Mouse (Mus musculus) neural tube, embryonic 14.5 days (tissue): Measurements from ENCODE around the gene Gabarapl1. TPM values are rescaled to one million over a fixed set of nuclear protein-coding genes. Genes with fewer than 3 reads are reported as not detected.

ENCODE experiments used
- ATAC-seq: fragments of 200-750 bp; cut with Nextera tagmentation; 2 replicates; pipeline ENCODE4 v1.8.0; 2017; ENCODE audit warnings: low read depth, mild to moderate bottlenecking, moderate TSS enrichment, moderate library complexity
- H3K27ac ChIP-seq: fragments of 300-500 bp; sonication (generic); 2 replicates; pipeline ENCODE4 v1.5.1; 2014; ENCODE audit warnings: low read depth, mild to moderate bottlenecking, control low read depth, low read length, moderate library complexity, mixed read lengths
- H3K27me3 ChIP-seq: fragments of 300-500 bp; sonication (generic); 2 replicates; pipeline ENCODE4 v1.6.1; 2014; ENCODE audit warnings: low read length; ENCODE audit not compliant: control insufficient read depth, insufficient read depth
- H3K36me3 ChIP-seq: fragments of 300-500 bp; sonication (generic); 2 replicates; pipeline ENCODE4 v1.6.1; 2014; ENCODE audit warnings: low read length, mixed read lengths; ENCODE audit not compliant: control insufficient read depth, insufficient read depth
- H3K4me1 ChIP-seq: fragments of 300-500 bp; sonication (generic); 2 replicates; pipeline ENCODE4 v1.6.1; 2014; ENCODE audit warnings: low read length; ENCODE audit not compliant: control insufficient read depth, insufficient read depth
- H3K4me2 ChIP-seq: fragments of 300-500 bp; sonication (generic); 2 replicates; pipeline ENCODE4 v1.6.1; 2014; ENCODE audit warnings: mild to moderate bottlenecking, low read depth, low read length, control low read depth
- H3K4me3 ChIP-seq: fragments of 300-500 bp; sonication (generic); 2 replicates; pipeline ENCODE4 v1.5.1; 2014; ENCODE audit warnings: low read depth, low read length, control low read depth, mixed read lengths
- H3K9ac ChIP-seq: fragments of 300-500 bp; sonication (generic); replicated peaks from 2 replicates; pipeline ENCODE4 v1.6.1; 2014; ENCODE audit warnings: low read depth, mild to moderate bottlenecking, control low read depth, low read length, mixed read lengths
- H3K9me3 ChIP-seq: fragments of 300-500 bp; sonication (generic); 2 replicates; pipeline ENCODE4 v1.6.1; 2016; ENCODE audit warnings: low read length; ENCODE audit not compliant: control insufficient read depth
- WGBS: fragments of 180-500 bp; shearing (Covaris S2); extraction: QIAGEN DNeasy Blood & Tissue Kit; methylation state at CpG from one replicate; pipeline ENCODE4 v1.1.7; 2014; 5-methylcytosine and 5-hydroxymethylcytosine counted together
- polyA plus RNA-seq: library from polyadenylated mRNA; unstranded; fragments of >200 nt; fragmentation: Nextera tagmentation; extraction: Ambion mirVana; gene quantifications from 2 replicates; pipeline ENCODE4 v1.2.1, GENCODE M21; 2014

Gabarapl1 gene
- polyA plus RNA-seq, 1 experiment from 2014 or later = 60.2 TPM

DNA sequence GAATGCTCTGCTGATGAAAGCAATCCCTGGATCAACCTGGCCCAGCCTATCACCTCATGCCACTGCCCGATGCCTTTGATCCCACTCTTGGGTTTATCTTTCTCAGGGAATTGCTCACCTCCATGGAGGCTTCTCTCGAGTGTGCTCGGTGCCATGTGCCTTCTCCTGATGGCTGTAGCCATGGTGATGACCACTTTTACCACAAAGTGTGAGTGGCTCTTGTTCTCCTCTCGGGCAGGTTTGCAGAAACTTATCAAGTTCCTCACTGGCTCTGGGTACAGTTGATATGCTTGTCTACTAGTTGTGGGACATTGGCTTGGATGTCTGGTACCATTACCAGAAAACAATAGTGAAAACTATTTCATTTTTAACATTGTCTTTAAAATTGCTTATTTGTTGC, 48.9 kb downstream of the Gabarapl1 start:
- WGBS = 82% methylated on average over 4 of the region's 4 CpGs
- H3K9ac ChIP-seq = no peak overlapping the region
- H3K4me2 ChIP-seq = no peak overlapping the region
- no peaks in the 10 kb centered on the region for H3K4me1 ChIP-seq
- ATAC-seq = no peak
- no peaks in the 10 kb centered on the region for H3K36me3 ChIP-seq
- no peaks in the 10 kb centered on the region for H3K9me3 ChIP-seq
- H3K27me3 ChIP-seq = no peaks in the 10 kb centered on the region
- no peak overlapping the region for H3K4me3 ChIP-seq
- H3K27ac ChIP-seq = no peak overlapping the region

DNA sequence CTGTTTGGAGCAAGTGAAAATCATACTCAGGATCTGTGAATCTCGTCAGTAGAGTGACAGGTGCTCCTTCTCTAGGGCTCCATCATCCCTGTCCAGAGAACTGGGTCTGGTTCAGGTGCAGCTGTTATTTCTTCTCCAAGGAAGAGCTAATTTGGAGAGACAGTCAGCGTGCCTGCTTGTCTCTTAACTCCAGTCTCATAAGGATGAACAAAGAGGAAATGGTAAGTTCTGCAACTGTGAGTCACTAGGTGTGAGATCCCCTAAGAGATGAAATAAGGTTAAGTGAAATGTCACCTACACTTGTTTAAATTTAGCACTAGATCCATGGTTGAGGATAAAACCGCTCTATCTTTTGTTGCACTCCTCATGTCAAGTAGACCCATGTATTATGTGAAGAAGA, 50.1 kb downstream of the Gabarapl1 start:
- Histone ChIP-seq H3K9ac (no peak overlapping the region), H3K36me3 (no peaks in the 10 kb centered on the region), H3K4me2 (no peak overlapping the region), H3K27ac (no peak overlapping the region), H3K4me1 (no peaks in the 10 kb centered on the region), H3K4me3 (no peak overlapping the region), H3K27me3 (no peaks in the 10 kb centered on the region), H3K9me3 (no peaks in the 10 kb centered on the region)
- WGBS = 73% methylated on average over 3 of the region's 3 CpGs
- ATAC-seq = no peak

DNA sequence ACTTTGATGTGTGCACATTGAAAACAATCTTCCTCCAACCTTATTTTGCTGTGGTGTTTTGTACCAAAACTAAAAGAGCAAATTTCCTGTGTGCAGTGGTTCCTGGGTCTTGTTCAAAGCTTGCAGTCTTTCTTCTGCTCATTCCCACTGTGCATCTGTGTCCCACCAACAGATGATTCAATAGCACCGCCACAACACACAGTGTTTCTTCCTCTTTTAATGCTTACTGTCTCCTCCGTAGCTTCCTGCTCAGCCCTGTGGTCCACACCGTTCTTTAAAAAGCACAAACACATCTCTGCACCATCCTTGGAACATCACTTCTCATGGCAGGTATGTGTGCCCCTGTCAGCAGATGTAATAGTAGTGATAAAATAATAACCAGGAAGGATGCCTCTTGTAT, 58.5 kb downstream of the Gabarapl1 start, which contains the start of gene Klrd1:
Gene Klrd1, plus strand, starts transcription at position 275 of the 400 bp plus-strand sequence.
- WGBS = 82% methylated on average over 3 of the region's 3 CpGs
- H3K27ac ChIP-seq = no peak within 1 kb of the TSS
- ATAC-seq = no peak

More for the DNA sequence above, 58.5 kb downstream of the Gabarapl1 start, which contains the start of gene Klrd1:
- H3K4me2 ChIP-seq = no peak within 1 kb of the TSS
- no peaks in the 10 kb centered on the region for H3K36me3 ChIP-seq
- H3K9me3 ChIP-seq = no peaks in the 10 kb centered on the region
- no peak within 1 kb of the TSS for H3K9ac ChIP-seq
- no peak within 1 kb of the TSS for H3K4me3 ChIP-seq
- H3K4me1 ChIP-seq = no peaks in the 10 kb centered on the region
- H3K27me3 ChIP-seq = no peaks in the 10 kb centered on the region

Other genes starting within 250 kb of the Gabarapl1 start
- gene 4922502D21Rik, start 201.4 kb upstream of the Gabarapl1 start, polyA plus RNA-seq = not detected in 2 replicates
- 0.48 and 0.55 TPM in 2 replicates for gene Clec12a, start 190.5 kb upstream of the Gabarapl1 start, polyA plus RNA-seq
- 0.17 and 0.27 TPM in 2 replicates for gene Clec12b, start 147.3 kb upstream of the Gabarapl1 start, polyA plus RNA-seq
- gene Clec1b, start 135.9 kb upstream of the Gabarapl1 start, polyA plus RNA-seq = 0.54 and 0.88 TPM in 2 replicates
- 0.10 and 0.17 TPM in 2 replicates for gene Clec9a, start 124.3 kb upstream of the Gabarapl1 start, polyA plus RNA-seq
- 0.87 and 1.6 TPM in 2 replicates for gene Clec1a, start 81.2 kb upstream of the Gabarapl1 start, polyA plus RNA-seq
- not detected in 2 replicates for gene Olr1, start 26.0 kb upstream of the Gabarapl1 start, polyA plus RNA-seq
- gene Tmem52b, start 20.6 kb upstream of the Gabarapl1 start, polyA plus RNA-seq = 0.33 TPM in 1 of 2 replicates, not detected in the other
- gene Klre1, start 44.7 kb downstream of the Gabarapl1 start, polyA plus RNA-seq = not detected in 2 replicates
- not detected in 2 replicates for gene Klrd1, start 58.6 kb downstream of the Gabarapl1 start, polyA plus RNA-seq
- 0.19 and 0.43 TPM in 2 replicates for gene Klrk1, start 90.7 kb downstream of the Gabarapl1 start, polyA plus RNA-seq
- not detected in 2 replicates for gene Klrc3, start 110.2 kb downstream of the Gabarapl1 start, polyA plus RNA-seq
- gene Klrc2, start 127.5 kb downstream of the Gabarapl1 start, polyA plus RNA-seq = not detected in 2 replicates
- gene Klrc1, start 145.8 kb downstream of the Gabarapl1 start, polyA plus RNA-seq = not detected in 2 replicates
- gene Klri1, start 184.0 kb downstream of the Gabarapl1 start, polyA plus RNA-seq = 0.33 TPM in 1 of 2 replicates, not detected in the other
- not detected in 2 replicates for gene Klri2, start 207.3 kb downstream of the Gabarapl1 start, polyA plus RNA-seq